Mouse (Mus musculus) T-helper 2 cell (primary cell): ENCODE measurements around the gene Apoc3.

Experiments used
- in situ Hi-C: fragments of 300-600 bp; cut with MboI, MseI; formaldehyde crosslinking; loops from one replicate; pipeline ENCODE4 v1.15.1; 2025; ENCODE audit warnings: high pct_unique_total_duplicates

Apoc3 gene

GRCm38 (mm10) chr9:46230450-46230975 is 4.9 kb downstream of the Apoc3 start:
- in situ Hi-C loops, result no loop called here

GRCm38 (mm10) chr9:46229573-46230449 is 5.6 kb downstream of the Apoc3 start:
- in situ Hi-C loops, result no loop called here

GRCm38 (mm10) chr9:46228491-46228890 is 6.9 kb downstream of the Apoc3 start, which contains the start of gene Apoa1:
TSS of gene Apoa1 (plus strand) at chr9:46228580.
- in situ Hi-C loops, result no loop called here

GRCm38 (mm10) chr9:46227064-46227614 is 8.3 kb downstream of the Apoc3 start:
- in situ Hi-C loops, result no loop called here

GRCm38 (mm10) chr9:46224945-46225660 is 10.3 kb downstream of the Apoc3 start:
- in situ Hi-C loops, result no loop called here

GRCm38 (mm10) chr9:46224101-46224500 is 11.3 kb downstream of the Apoc3 start:
- in situ Hi-C loops, result no loop called here

- in situ Hi-C loops, result no loop called here
Measured at GRCm38 (mm10) chr9:46223090-46223489, 12.3 kb downstream of the Apoc3 start.

GRCm38 (mm10) chr9:46218176-46218575 is 17.3 kb downstream of the Apoc3 start:
- in situ Hi-C loops, result no loop called here

- in situ Hi-C loops, result no loop called here
Measured at GRCm38 (mm10) chr9:46216744-46217470, 18.5 kb downstream of the Apoc3 start.

GRCm38 (mm10) chr9:46215338-46216322 is 19.8 kb downstream of the Apoc3 start:
- in situ Hi-C loops, result no loop called here

GRCm38 (mm10) chr9:46214946-46215337 is 20.5 kb downstream of the Apoc3 start:
- in situ Hi-C loops, result no loop called here

GRCm38 (mm10) chr9:46214276-46214675 is 21.2 kb downstream of the Apoc3 start:
- in situ Hi-C loops, result no loop called here

GRCm38 (mm10) chr9:46210473-46210872 is 25.0 kb downstream of the Apoc3 start:
- in situ Hi-C loops, result no loop called here

GRCm38 (mm10) chr9:46208401-46208974 is 26.9 kb downstream of the Apoc3 start:
- in situ Hi-C loops, result no loop called here

- in situ Hi-C loops, result no loop called here
Measured at GRCm38 (mm10) chr9:46207501-46207869, 28.0 kb downstream of the Apoc3 start.

GRCm38 (mm10) chr9:46206834-46207500 is 28.5 kb downstream of the Apoc3 start:
- in situ Hi-C loops, result no loop called here

GRCm38 (mm10) chr9:46199609-46200008 is 35.8 kb downstream of the Apoc3 start:
- in situ Hi-C loops, result loop anchor here (5.0 kb wide), 1 partner anchor 202 kb away; no protein-coding TSS in a partner anchor

- in situ Hi-C loops, result no loop called here
Measured at GRCm38 (mm10) chr9:46198936-46199335, 36.5 kb downstream of the Apoc3 start.

GRCm38 (mm10) chr9:46198461-46198860 is 37.0 kb downstream of the Apoc3 start:
- in situ Hi-C loops, result no loop called here
